Mouse (Mus musculus) frontal cortex, adult 2 months (tissue): Measurements from ENCODE around the gene Cnot11. TPM values are rescaled to one million over a fixed set of nuclear protein-coding genes. Genes with fewer than 3 reads are reported as not detected.

Experiments used
- DNase-seq, 2 experiments: peaks; one replicate each; pipeline ENCODE4 v3.0.0; 2022; ENCODE audit warnings: low spot score in 1 of 2; ENCODE audit errors: extremely low spot score in 1 of 2
- polyA plus RNA-seq: library from polyadenylated mRNA; depleted of rRNA; stranded (reverse); fragments of >200 nt; gene quantifications from 2 replicates; pipeline ENCODE4 v1.2.3, GENCODE M21; 2012; rRNA removed

The Cnot11 gene
- 19.4 and 19.9 TPM in 2 replicates for polyA plus RNA-seq

DNA sequence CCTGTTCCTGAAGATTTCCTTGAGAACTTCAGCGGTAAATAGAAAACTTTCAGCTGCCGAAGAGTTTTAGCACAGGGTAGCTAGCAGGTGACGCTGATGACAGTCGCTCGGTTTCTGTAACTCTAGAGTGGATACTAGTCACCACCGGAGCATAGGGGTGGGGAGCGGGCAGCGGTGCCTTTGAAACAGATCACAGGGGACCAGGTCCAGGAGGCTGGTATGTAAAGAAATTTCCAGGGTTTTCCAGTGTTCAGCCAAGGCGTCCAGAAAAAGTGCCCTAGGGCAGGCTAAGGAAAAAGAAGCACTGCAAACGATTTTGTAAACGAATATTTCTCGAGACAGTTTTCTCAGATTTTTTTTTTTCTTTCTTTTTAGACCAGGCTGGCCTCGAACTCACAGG is at the start of gene Cnot11:
Gene Cnot11 (plus strand): TSS at position 162 of the 400 bp plus-strand sequence.
- DNase-seq: no peak

- DNase-seq: no peak
Observed at GRCm38 (mm10) chr1:39487370-39487769, 47.4 kb upstream of the Cnot11 start.

GRCm38 (mm10) chr1:39493165-39493564 is 41.6 kb upstream of the Cnot11 start:
- no peak for DNase-seq

GRCm38 (mm10) chr1:39493664-39494063 is 41.1 kb upstream of the Cnot11 start:
- no peak for DNase-seq

DNA sequence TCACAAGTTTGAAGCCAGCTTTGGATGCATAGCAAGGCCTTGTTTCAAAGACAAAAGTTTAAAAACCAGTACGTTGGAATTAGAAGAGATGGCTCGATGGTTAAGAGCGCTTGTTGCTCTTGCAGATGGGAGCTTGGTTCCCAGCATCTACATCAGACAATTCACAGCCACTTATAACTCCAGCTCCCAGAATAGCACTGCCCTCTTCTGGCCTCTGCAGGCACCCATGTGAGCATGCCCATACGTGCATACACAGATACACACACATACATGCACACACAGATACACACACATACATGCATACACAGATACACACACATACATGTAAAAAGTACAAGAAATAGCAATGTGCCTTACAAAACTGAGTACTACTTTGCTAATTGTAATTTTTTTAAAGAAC is 37.8 kb upstream of the Cnot11 start:
- no peak for DNase-seq

- no peak for DNase-seq
Observed at GRCm38 (mm10) chr1:39497748-39498147, 37.0 kb upstream of the Cnot11 start.

DNA sequence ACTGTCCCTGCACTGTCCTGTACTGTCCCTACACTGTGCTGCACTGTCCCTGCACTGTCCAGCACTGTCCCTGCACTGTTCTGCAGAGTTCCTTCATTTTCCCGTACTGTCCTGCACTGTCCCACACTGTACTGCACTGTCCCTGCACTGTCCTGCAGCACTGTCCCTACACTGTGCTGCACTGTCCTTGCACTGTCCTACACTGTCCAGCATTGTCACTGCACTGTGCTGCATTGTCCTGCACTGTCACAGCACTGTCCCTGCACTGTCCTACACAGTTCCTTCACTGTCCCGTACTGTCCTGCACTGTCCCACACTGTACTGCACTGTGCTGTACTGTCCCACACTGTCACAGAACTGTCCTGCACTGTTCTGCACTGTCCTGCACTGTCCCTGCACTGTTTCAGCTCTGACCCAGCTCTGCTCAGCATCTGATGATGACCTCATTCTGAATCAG is 35.3 kb upstream of the Cnot11 start:
- DNase-seq: no peak

DNA sequence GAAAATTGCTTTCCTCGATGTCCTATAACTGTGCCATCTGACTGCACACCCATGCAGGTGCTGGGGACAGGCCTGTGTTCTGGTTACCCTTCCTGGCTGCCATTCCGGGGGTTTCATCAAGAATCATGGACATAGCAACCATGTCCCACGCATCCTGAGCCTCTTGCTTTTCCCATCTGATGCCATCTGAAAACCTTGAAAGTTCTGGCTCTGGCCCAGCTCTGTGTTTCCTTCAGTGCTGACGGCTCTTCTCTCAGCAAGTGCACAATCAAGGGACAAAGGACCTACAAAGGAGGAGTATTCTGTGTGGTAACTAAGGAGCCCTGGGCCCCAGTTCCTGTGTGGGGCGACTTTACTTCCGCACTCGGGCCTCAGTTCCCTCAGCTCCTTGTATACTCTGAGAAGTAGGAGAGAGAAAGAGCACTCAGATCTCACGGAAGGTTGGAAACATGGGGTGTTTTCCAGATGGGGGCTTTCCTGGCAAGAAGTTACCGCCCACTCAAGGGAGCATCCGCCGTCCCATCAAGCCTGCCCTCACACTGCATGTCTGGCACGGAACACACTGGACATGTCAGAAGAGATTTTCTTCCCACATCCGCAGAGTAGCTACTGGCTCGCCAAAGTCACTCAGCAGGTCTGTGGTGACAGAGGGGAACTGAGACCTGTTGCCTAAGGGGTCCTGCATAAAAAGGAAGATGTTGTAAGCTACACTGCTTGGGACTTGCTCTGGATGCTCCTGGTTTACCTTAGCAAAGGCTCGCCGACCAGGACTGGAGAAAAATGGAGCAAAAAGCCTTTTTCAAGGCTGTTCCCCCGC is 31.8 kb upstream of the Cnot11 start:
- peak in 1 of 2 experiments; percentile 28 for DNase-seq

DNA sequence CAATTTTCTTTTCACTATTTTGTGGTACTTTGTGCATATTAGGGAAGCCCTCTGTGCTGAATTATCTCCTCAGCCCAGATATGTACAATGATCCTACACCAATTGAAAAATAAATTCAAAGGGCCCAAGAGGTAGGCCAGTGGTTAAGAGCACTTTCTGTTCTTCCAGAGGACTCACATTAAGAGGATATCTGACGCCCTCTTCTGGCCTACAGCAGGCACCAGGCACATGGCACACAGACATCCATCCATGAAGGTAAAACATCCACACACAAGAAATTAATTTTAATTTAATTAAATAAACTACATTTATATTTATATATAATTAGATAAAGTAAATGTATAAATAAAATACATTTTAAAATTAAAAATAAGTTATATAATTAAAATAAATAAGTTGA is 30.5 kb upstream of the Cnot11 start:
- DNase-seq: peak in 1 of 2 experiments; percentile 69

DNA sequence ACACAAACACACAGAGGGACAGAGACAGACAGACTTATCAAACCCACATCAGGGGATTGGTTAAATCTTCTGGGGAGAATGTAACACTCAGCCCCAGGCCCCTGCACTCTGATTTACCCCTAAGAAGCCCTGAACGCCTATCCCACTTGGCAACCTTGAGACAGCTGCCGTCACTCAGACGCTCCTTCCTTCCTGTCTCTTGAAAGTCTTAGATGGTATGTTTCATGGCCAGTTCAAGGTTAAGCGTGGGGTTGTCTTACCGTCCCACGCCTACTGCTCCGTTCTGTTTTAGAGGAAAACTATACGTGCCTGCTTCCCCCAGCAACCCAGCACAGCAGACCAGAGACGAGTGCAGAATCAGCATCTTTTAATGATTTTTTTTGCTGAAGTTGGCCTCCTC is 29.2 kb upstream of the Cnot11 start:
- DNase-seq: no peak

DNA sequence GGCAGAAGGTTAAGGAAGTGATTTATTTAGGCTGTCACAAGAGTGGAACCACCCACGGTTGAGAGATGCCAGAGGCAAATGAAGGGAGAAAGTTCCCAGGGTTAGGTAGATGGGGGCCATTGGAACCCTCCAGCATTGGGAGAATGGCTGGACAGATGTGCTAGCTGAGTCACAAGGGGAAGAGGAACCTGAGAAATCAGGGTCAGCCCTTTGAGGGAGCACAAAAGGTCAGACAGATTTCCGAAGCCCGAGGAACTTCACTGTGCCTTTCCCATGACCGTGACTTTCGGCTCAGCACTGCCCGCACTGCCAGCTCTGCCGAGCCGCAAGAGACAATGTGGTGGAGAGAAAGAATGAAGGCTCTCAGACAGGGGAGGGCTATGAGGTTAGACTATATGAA is 23.0 kb upstream of the Cnot11 start:
- no peak for DNase-seq

DNA sequence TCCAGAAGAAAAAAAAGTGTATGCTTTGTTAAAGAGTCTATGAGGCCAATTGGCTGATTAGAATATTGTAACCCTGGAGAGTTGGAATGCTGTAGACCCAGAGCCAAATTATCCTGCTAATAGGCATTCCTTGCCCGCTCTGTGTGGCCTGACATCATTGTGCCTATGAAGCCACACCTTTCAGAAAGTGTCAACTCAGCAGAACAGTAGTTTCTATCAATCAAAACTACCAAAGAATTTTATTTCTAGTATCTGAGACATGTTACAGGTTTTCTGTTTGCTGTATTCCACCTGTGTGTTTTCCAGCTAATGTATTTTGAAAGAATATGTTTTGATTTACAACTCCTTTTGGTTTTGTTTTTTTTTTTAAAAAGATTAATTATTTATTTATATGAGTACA is 22.6 kb upstream of the Cnot11 start:
- DNase-seq: no peak

GRCm38 (mm10) chr1:39515303-39515991 is 19.3 kb upstream of the Cnot11 start:
- no peak for DNase-seq

DNA sequence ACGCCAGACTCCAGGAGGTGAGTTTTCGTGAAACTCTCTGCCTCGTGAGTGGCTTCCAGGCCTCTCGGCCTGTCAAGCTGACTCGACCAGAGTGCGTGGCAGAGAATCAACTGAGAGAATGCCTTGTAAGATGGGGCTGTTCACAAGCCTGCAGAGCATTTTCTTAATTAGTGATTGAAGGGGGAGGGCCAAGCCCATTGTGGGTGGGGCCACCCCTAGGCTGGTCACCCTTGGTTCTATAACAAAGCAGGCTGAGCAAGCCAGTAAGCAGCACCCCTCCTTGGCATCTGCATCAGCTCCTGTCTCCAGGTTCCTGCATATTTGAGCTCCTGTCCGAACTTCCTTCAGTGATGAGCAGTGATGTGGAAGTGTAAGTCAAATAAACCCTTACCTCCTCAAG is 13.5 kb upstream of the Cnot11 start:
- no peak for DNase-seq

DNA sequence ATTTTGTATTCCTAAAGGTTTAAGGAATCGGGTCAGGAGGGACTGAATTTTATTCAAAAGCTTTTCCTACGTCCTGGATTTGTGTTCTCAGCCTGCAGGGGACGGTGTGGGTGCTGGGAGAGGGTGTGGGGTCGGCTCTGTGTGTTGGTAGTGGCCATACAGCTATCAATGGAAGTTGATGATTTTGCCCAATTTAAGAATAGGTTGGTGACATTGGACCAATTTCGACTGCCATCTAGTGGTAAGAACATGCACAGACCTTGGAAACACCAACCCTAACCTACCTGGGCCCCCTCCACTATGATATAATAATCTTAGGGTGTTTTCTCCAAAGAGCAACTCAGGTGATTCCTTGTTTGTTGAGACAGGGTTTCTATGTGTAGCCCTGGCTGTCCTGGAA is 12.3 kb upstream of the Cnot11 start:
- DNase-seq: peak in 1 of 2 experiments; percentile 73

GRCm38 (mm10) chr1:39525763-39526162 is 9.0 kb upstream of the Cnot11 start:
- DNase-seq: no peak

DNA sequence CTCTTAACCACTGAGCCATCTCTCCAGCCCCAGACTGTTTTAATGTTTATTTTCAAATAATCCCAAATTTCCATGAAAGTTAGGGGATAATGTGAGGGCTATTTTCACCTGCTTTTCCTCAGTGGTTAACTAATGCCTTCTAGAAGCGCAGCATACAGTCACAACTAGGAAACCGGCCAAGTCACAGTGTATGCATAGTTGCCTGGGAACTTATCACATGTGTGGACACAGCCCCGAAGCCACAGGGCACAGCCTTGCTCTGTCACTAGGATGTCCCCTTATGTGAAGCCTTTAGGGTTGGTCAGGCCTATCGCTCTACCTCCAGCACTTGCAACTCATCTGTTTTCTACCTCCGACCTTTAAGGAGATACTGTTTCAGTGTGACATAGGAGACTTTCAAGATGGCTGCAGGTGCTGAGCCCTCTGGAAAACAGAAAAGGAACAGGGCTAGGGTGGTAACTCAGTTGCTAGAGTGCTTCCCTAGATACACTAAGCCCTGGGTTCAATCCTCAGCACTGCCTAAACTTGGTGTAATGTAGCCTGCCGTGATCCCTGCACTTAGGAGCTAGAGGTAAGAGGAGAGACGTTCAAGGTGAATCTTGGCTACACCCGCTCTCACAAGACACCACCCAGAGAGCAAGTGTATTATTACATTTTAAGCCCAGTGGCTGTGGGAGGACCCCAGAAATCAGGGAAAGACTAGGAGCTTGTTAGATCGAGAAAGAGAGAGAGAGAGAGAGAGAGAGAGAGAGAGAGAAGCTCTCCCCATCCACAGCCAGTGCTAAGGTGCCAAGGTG is 8.2 kb upstream of the Cnot11 start:
- no peak for DNase-seq

DNA sequence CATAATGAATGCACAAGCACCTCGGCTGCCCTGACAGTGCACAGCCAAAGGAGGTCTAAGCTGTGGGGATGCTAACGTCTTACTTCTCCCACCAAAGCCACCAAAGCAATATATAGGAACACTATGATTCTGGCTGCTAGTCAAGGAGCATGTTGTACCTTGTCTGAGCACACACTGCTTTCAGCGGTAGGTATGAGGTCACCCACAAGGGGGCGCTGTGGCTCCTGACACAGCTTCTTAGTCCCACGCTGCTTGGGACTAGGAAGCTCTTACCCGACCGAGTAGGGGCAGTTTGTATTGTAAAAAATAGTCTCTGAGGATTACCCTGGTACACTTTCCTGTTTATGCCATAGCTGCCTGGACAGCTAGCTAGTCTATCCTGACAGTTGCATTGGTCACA is 7.4 kb upstream of the Cnot11 start:
- DNase-seq: peak in 1 of 2 experiments; percentile 82

- no peak for DNase-seq
Observed at GRCm38 (mm10) chr1:39528319-39528718, 6.5 kb upstream of the Cnot11 start.

- peak; percentile 59 to 95 for DNase-seq
Observed at GRCm38 (mm10) chr1:39530258-39530943, 4.4 kb upstream of the Cnot11 start.
